Mouse (Mus musculus): Measurements from ENCODE around the gene Myo1c. TPM values are rescaled to one million over a fixed set of nuclear protein-coding genes. Genes with fewer than 3 reads are reported as not detected.

Gene Myo1c
- polyA plus RNA-seq, 1 experiment from 2014 or later = 48.6 TPM

DNA sequence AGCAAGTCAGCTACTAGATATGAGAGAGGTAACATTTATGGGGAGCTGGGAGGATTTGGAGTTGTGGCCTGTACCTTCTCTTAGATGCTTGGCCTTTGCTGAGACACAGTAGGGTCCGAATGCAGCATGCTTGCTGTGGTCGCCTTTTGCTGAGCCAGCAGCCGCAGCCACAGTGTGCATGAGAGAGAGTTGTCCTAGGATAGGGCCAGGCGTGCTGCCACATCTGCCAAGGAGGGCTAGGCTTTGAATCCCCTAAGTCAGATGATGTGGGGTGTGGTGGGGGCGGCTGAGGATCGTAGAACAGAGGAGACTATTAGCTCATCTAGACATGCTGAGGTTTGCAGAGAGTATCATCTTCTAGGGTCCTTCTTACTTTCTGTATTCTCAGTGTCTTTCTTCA lies 52.5 kb downstream of the Myo1c start:
- no peaks in the 10 kb centered on the region for H3K27me3 ChIP-seq (replicated peaks)
- 94% methylated on average over 6 of the region's 6 CpGs for WGBS
- no peak overlapping the region for H3K4me2 ChIP-seq (replicated peaks)
- ATAC-seq = no peak
- no peak overlapping the region for H3K27ac ChIP-seq
- H3K4me1 ChIP-seq (replicated peaks) = no peaks in the 10 kb centered on the region
- no peak overlapping the region for H3K4me3 ChIP-seq (replicated peaks)
- H3K9ac ChIP-seq = no peak overlapping the region
- no peaks in the 10 kb centered on the region for H3K9me3 ChIP-seq
- peaks cover 37% of the 10 kb centered on the region for H3K36me3 ChIP-seq

DNA sequence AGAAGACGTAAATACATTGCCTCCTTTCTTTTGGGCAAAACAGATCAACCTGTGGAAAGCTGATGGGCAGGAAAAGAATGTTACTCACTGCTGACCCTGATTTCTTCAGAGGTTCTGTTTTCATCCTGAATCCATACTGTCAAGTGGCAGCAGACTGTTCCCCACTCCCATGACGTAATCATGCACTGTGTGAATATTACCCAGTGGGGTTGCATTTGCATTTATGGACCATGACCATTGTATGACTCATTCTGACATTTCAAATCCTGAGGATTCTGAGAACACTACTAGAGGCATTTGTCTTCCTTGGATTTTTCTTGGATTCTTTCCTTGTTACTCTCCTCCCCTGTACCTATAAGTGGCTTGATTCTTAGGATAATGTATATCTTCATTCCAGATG lies 53.4 kb downstream of the Myo1c start:
- 93% methylated on average over 2 of the region's 2 CpGs for WGBS
- Histone ChIP-seq H3K4me2 (replicated peaks) (no peak overlapping the region), H3K9ac (no peak overlapping the region), H3K4me1 (replicated peaks) (no peaks in the 10 kb centered on the region), H3K4me3 (replicated peaks) (no peak overlapping the region), H3K27me3 (replicated peaks) (no peaks in the 10 kb centered on the region), H3K27ac (no peak overlapping the region), H3K9me3 (no peaks in the 10 kb centered on the region), H3K36me3 (peaks cover 29% of the 10 kb centered on the region)
- ATAC-seq = no peak

DNA sequence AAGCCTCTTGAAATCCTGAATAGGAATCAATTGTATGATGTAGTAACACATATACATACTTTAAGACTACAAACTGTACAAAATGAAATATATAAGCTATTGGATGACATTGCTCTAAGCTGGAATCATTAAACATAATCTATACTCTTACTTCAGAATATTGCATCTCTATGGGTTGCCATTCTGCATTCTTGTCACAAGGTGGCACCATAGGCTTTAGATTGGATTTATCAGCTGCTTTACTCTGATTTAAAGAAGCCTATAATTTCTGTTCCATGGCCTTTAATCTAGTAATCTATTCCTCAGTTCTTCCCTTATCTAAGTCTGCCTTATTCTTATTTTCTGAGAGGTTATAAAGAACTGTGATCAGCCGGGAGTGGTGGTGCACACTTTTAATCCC lies 63.6 kb downstream of the Myo1c start:
- H3K9ac ChIP-seq = no peak overlapping the region
- ATAC-seq = no peak
- no peaks in the 10 kb centered on the region for H3K27me3 ChIP-seq (replicated peaks)

DNA sequence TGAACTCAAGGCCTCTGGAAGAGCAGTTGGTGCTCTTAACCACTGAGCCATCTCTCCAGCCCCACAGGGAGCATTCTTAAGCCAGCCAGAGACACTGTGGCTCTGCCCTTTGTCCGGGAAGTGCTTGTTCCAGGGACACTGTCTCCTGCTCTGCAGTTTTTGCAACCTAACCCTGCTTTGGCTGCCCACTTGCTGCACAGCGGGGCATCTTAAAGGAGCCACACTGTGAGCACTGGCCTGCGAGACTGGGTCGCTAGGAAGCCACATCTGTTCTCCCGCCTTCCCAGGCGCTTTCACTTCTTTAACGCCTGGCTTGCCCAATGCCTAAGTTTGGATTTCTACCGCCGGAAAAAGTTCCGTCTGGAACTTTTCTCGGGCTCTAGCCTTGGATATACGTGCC lies 65.3 kb downstream of the Myo1c start:
- Histone ChIP-seq H3K4me1 (replicated peaks) (no peaks in the 10 kb centered on the region), H3K27ac (no peak overlapping the region), H3K4me3 (replicated peaks) (no peak overlapping the region), H3K4me2 (replicated peaks) (0 out of 2 replicates have a peak overlapping the region, but pooled peaks have one; percentile 9), H3K27me3 (replicated peaks) (no peaks in the 10 kb centered on the region), H3K9me3 (no peaks in the 10 kb centered on the region), H3K36me3 (no peaks in the 10 kb centered on the region), H3K9ac (no peak overlapping the region)
- WGBS = 37% methylated on average over 12 of the region's 12 CpGs
- no peak for ATAC-seq

More for the DNA sequence above, 63.6 kb downstream of the Myo1c start:
- Histone ChIP-seq H3K4me3 (replicated peaks) (no peak overlapping the region), H3K27ac (no peak overlapping the region), H3K4me2 (replicated peaks) (no peak overlapping the region), H3K36me3 (no peaks in the 10 kb centered on the region), H3K4me1 (replicated peaks) (no peaks in the 10 kb centered on the region), H3K9me3 (no peaks in the 10 kb centered on the region)
- WGBS = 91% methylated on average over 1 of the region's 1 CpGs

DNA sequence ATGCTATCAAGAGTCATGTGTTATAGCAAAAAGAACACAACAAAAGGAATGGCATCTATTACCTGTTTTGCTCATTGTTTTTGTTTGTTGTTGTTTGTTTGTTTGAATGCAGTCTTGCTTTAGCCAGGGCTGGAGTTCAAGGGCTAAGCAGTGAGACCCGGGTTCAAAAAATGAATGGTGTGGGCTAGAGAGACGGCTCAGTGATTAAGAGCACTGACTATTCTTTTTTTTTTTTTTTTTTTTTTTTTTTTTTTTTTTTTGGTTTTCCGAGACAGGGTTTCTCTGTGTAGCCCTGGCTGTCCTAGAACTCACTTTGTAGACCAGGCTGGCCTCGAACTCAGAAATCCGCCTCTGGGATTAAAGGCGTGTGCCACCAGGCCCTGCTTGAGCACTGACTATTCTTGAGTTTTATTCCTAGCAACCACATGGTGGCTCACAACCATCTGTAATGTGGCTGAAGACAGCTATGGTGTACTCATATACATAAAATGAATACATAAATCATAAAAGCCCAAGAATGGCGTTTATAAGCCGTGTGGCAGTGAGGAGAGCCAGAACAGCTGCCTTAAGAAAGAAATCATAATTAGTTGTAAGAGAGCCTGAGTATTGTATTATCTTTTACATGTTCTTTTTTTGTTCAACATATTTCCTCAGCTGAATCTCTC lies 66.5 kb downstream of the Myo1c start:
- no peaks in the 10 kb centered on the region for H3K27me3 ChIP-seq (replicated peaks)
- H3K36me3 ChIP-seq = no peaks in the 10 kb centered on the region
- ATAC-seq = no peak
- H3K4me3 ChIP-seq (replicated peaks) = no peak overlapping the region
- 69% methylated on average over 8 of the region's 8 CpGs for whole genome bisulfite sequencing
- H3K27ac ChIP-seq = no peak overlapping the region
- H3K4me1 ChIP-seq (replicated peaks) = no peaks in the 10 kb centered on the region
- H3K9me3 ChIP-seq = no peaks in the 10 kb centered on the region
- no peak overlapping the region for H3K9ac ChIP-seq
- no peak overlapping the region for H3K4me2 ChIP-seq (replicated peaks)

DNA sequence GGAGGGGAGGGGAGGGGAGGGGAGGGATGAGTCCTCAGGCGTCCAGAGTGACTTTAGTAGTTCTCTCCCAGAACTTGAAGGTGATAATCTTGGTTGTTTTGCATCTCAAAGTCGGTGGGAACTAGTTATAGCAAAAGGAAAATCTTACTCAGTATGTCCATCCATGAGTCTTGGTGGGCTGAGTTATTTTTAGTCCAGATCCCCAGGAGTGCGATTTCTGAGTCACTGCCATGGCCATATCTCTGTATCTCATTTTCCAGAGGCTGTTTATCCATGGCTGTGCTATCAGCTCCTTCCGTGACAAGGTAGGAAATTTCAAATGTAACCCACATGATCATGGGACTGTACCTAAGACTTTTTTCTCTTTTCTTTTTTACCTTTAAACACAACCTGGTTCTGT lies 72.0 kb downstream of the Myo1c start:
- H3K27me3 ChIP-seq (replicated peaks) = no peaks in the 10 kb centered on the region
- no peaks in the 10 kb centered on the region for H3K4me1 ChIP-seq (replicated peaks)
- H3K9ac ChIP-seq = no peak overlapping the region
- H3K9me3 ChIP-seq = no peaks in the 10 kb centered on the region
- H3K36me3 ChIP-seq = no peaks in the 10 kb centered on the region
- H3K4me2 ChIP-seq (replicated peaks) = no peak overlapping the region
- H3K4me3 ChIP-seq (replicated peaks) = no peak overlapping the region
- no peak overlapping the region for H3K27ac ChIP-seq
- 47% methylated on average over 4 of the region's 4 CpGs for WGBS
- ATAC-seq = no peak

Other genes with a start within 250 kb of the Myo1c start
- 41.1 and 48.0 TPM in 2 replicates for gene Serpinf1, start 227.8 kb upstream of the Myo1c start, polyA plus RNA-seq (2015; fragmentation: Nextera tagmentation; extraction: Ambion mirVana)
- 20.4 and 26.4 TPM in 2 replicates for gene Serpinf2, start 210.9 kb upstream of the Myo1c start, polyA plus RNA-seq (2015; fragmentation: Nextera tagmentation; extraction: Ambion mirVana)
- gene Wdr81, start 195.8 kb upstream of the Myo1c start, polyA plus RNA-seq (2015; fragmentation: Nextera tagmentation; extraction: Ambion mirVana) = 6.1 and 7.0 TPM in 2 replicates
- 17.7 and 20.3 TPM in 2 replicates for gene Tlcd2, start 188.8 kb upstream of the Myo1c start, polyA plus RNA-seq (2015; fragmentation: Nextera tagmentation; extraction: Ambion mirVana)
- gene Prpf8, start 163.7 kb upstream of the Myo1c start, polyA plus RNA-seq (2015; fragmentation: Nextera tagmentation; extraction: Ambion mirVana) = 47.5 and 48.2 TPM in 2 replicates
- gene Rilp, start 140.4 kb upstream of the Myo1c start, polyA plus RNA-seq (2015; fragmentation: Nextera tagmentation; extraction: Ambion mirVana) = 1.6 and 2.3 TPM in 2 replicates
- 5.7 TPM in 2 replicates for gene Scarf1, start 137.0 kb upstream of the Myo1c start, polyA plus RNA-seq (2015; fragmentation: Nextera tagmentation; extraction: Ambion mirVana)
- gene Slc43a2, start 118.8 kb upstream of the Myo1c start, polyA plus RNA-seq (2015; fragmentation: Nextera tagmentation; extraction: Ambion mirVana) = 11.7 and 12.9 TPM in 2 replicates
- 92.3 and 102 TPM in 2 replicates for gene Pitpna, start 62.4 kb upstream of the Myo1c start, polyA plus RNA-seq (2015; fragmentation: Nextera tagmentation; extraction: Ambion mirVana)
- gene Inpp5k, start 19.5 kb upstream of the Myo1c start, polyA plus RNA-seq (2015; fragmentation: Nextera tagmentation; extraction: Ambion mirVana) = 17.6 and 19.4 TPM in 2 replicates
- 105 and 109 TPM in 2 replicates for gene Crk, start 28.8 kb downstream of the Myo1c start, polyA plus RNA-seq (2015; fragmentation: Nextera tagmentation; extraction: Ambion mirVana)
- gene Ywhae, start 82.4 kb downstream of the Myo1c start, polyA plus RNA-seq (2015; fragmentation: Nextera tagmentation; extraction: Ambion mirVana) = 735 and 846 TPM in 2 replicates
- gene Doc2b, start 145.5 kb downstream of the Myo1c start, polyA plus RNA-seq (2015; fragmentation: Nextera tagmentation; extraction: Ambion mirVana) = 1.1 and 1.4 TPM in 2 replicates

Data from intestine, embryonic 15.5 days (tissue).